Comparison of ENCODE assay signal across 8 mouse cellular contexts in genomic region chr9:22116740-22117426, GRCm38 (mm10). TPM values are rescaled to one million over a fixed set of nuclear protein-coding genes. Genes with fewer than 3 reads are reported as not detected.
A peak's percentile ranks its signal among the peaks of the same experiment; 100 is the strongest.
DNase-seq lines count a peak whose midpoint lies in the region; ATAC-seq and TF ChIP-seq lines count a peak whose summit lies in the region.

TSS of gene Elof1 (minus strand) at chr9:22117172.

- peak within 1 kb of the TSS; percentile 84 for H3K4me2 ChIP-seq in embryonic facial prominence, embryonic 13.5 days
- peak within 1 kb of the TSS; percentile 66 for H3K4me2 ChIP-seq in limb, embryonic 12.5 days
- H3K4me2 ChIP-seq in midbrain, embryonic 15.5 days, result peak within 1 kb of the TSS; percentile 77

- under 1% methylated on average over 52 of the region's 52 CpGs for WGBS in embryonic facial prominence, embryonic 13.5 days
- under 1% methylated on average over 52 of the region's 52 CpGs for WGBS in kidney, adult 2 months
- 1% methylated on average over 52 of the region's 52 CpGs for WGBS in limb, embryonic 12.5 days
- WGBS in midbrain, embryonic 15.5 days, result under 1% methylated on average over 52 of the region's 52 CpGs
- under 1% methylated on average over 52 of the region's 52 CpGs for WGBS in spleen, adult 2 months

- peak within 1 kb of the TSS; percentile 67 for H3K4me3 ChIP-seq in embryonic facial prominence, embryonic 13.5 days
- peak within 1 kb of the TSS; percentile 72 for H3K4me3 ChIP-seq in kidney, adult 2 months (ENCODE audit: insufficient read depth, low read depth, low read length)
- peak within 1 kb of the TSS; percentile 85 for H3K4me3 ChIP-seq in limb, embryonic 12.5 days (replicated peaks)
- peak within 1 kb of the TSS; percentile 67 for H3K4me3 ChIP-seq in midbrain, embryonic 15.5 days
- H3K4me3 ChIP-seq in spleen, adult 2 months (ENCODE audit: extremely low read depth, insufficient read depth, insufficient read length), result peak within 1 kb of the TSS; percentile 77

- peak; percentile 84 for DNase-seq in 3134 (ENCODE audit: extremely low read depth, insufficient read length, low spot score)
- peak; percentile 94 for DNase-seq in adrenal gland, postnatal 36 days
- DNase-seq in heart, adult 18-20 months, result peak; percentile 95 to 96
- DNase-seq in kidney, adult 2 months, result peak; percentile 98
- peak; percentile 93 for DNase-seq in spleen, adult 2 months (ENCODE audit: low read depth in 1 of 2, low spot score in 2 of 2)

- peaks cover 20% of the 10 kb centered on the region for H3K36me3 ChIP-seq in embryonic facial prominence, embryonic 13.5 days
- H3K36me3 ChIP-seq in kidney, adult 2 months (ENCODE audit: control insufficient read depth, insufficient read depth, low read length), result no peaks in the 10 kb centered on the region
- H3K36me3 ChIP-seq in limb, embryonic 12.5 days, result peaks cover 21% of the 10 kb centered on the region
- H3K36me3 ChIP-seq in midbrain, embryonic 15.5 days (replicated peaks), result peaks cover 7% of the 10 kb centered on the region; the same call in 1 of the 2 replicates
- peaks cover 14% of the 10 kb centered on the region for H3K36me3 ChIP-seq in spleen, adult 2 months (ENCODE audit: control insufficient read depth, insufficient read depth, low read length)

- TF ChIP-seq POLR2A in kidney, adult 2 months (IDR thresholded peaks at IDR 0.05; ENCODE audit: low read depth, low read length), result peak; percentile 42
- TF ChIP-seq POLR2A in spleen, adult 2 months (IDR thresholded peaks at IDR 0.05; ENCODE audit: low read depth, low read length), result peak; percentile 35; the same call in 1 of the 2 replicates

- no peaks in the 10 kb centered on the region for H3K9me3 ChIP-seq in embryonic facial prominence, embryonic 13.5 days
- 0 out of 2 replicates have a peak, but pooled peaks cover 4% of the 10 kb centered on the region for H3K9me3 ChIP-seq in limb, embryonic 12.5 days
- no peaks in the 10 kb centered on the region for H3K9me3 ChIP-seq in midbrain, embryonic 15.5 days

- no peak for TF ChIP-seq CTCF in kidney, adult 2 months (conservative IDR thresholded peaks at IDR 0.05; ENCODE audit: insufficient read depth, insufficient read length, low read depth, low read length)
- no peak for TF ChIP-seq CTCF in spleen, adult 2 months (IDR thresholded peaks at IDR 0.05; ENCODE audit: extremely low read depth, insufficient read depth, insufficient read length, insufficient replicate concordance)

- peaks cover 4% of the 10 kb centered on the region; the same call in 1 of the 2 replicates for H3K27me3 ChIP-seq in embryonic facial prominence, embryonic 13.5 days
- no peaks in the 10 kb centered on the region for H3K27me3 ChIP-seq in kidney, adult 2 months (replicated peaks; ENCODE audit: control insufficient read depth, insufficient read depth, low read length)
- H3K27me3 ChIP-seq in limb, embryonic 12.5 days, result peaks cover 8% of the 10 kb centered on the region; the same call in 1 of the 2 replicates
- H3K27me3 ChIP-seq in midbrain, embryonic 15.5 days (replicated peaks), result no peaks in the 10 kb centered on the region
- H3K27me3 ChIP-seq in spleen, adult 2 months (ENCODE audit: control insufficient read depth, insufficient read depth, low read length), result no peaks in the 10 kb centered on the region

- peak within 1 kb of the TSS; percentile 90 for H3K9ac ChIP-seq in embryonic facial prominence, embryonic 13.5 days
- H3K9ac ChIP-seq in limb, embryonic 12.5 days (replicated peaks), result peak within 1 kb of the TSS; percentile 87
- H3K9ac ChIP-seq in midbrain, embryonic 15.5 days, result peak within 1 kb of the TSS; percentile 80

- peak within 1 kb of the TSS; percentile 85 for H3K27ac ChIP-seq in embryonic facial prominence, embryonic 13.5 days
- H3K27ac ChIP-seq in kidney, adult 2 months (ENCODE audit: insufficient read depth, low read depth, low read length), result no peak within 1 kb of the TSS
- H3K27ac ChIP-seq in limb, embryonic 12.5 days, result peak within 1 kb of the TSS; percentile 75
- peak within 1 kb of the TSS; percentile 72 for H3K27ac ChIP-seq in midbrain, embryonic 15.5 days
- H3K27ac ChIP-seq in spleen, adult 2 months (ENCODE audit: insufficient read depth, low read length), result peak within 1 kb of the TSS; percentile 31

- peaks cover 14% of the 10 kb centered on the region for H3K4me1 ChIP-seq in embryonic facial prominence, embryonic 13.5 days
- H3K4me1 ChIP-seq in kidney, adult 2 months (ENCODE audit: control insufficient read depth, insufficient read depth, low read length), result no peaks in the 10 kb centered on the region
- peaks cover 14% of the 10 kb centered on the region for H3K4me1 ChIP-seq in limb, embryonic 12.5 days (replicated peaks)
- H3K4me1 ChIP-seq in midbrain, embryonic 15.5 days, result peaks cover 20% of the 10 kb centered on the region
- peaks cover 28% of the 10 kb centered on the region; the same call in 1 of the 2 replicates for H3K4me1 ChIP-seq in spleen, adult 2 months (ENCODE audit: control insufficient read depth, insufficient read depth, insufficient read length)

- ATAC-seq in embryonic facial prominence, embryonic 13.5 days (ENCODE audit: insufficient number of reproducible peaks, insufficient read depth, low FRiP score, low TSS enrichment, low read depth), result peak; percentile 92
- ATAC-seq in limb, embryonic 12.5 days (ENCODE audit: insufficient number of reproducible peaks, insufficient read depth, low FRiP score, low TSS enrichment, low read depth), result peak; percentile 92
- peak; percentile 98 for ATAC-seq in midbrain, embryonic 15.5 days (replicated peaks)

RNA-seq across cellular contexts. Expression of gene Elof1, which starts in this region (rescaled TPM):
- 10 to 100 TPM; 73.7 to 78.1 TPM for total RNA-seq in adrenal gland, postnatal 36 days (2021)
- polyA plus RNA-seq in embryonic facial prominence, embryonic 13.5 days (2015; fragmentation: Nextera tagmentation; extraction: Ambion mirVana), result 175 and 194 TPM in 2 replicates
- total RNA-seq in heart, adult 18-20 months (2021), result 10 to 100 TPM; 35.2 to 36.2 TPM
- polyA plus RNA-seq in kidney, adult 2 months (2012; rRNA removed), result 163 and 174 TPM in 2 replicates
- 192 and 199 TPM in 2 replicates for polyA plus RNA-seq in limb, embryonic 12.5 days (2016; fragmentation: Nextera tagmentation; extraction: Ambion mirVana)
- 181 and 198 TPM in 2 replicates for polyA plus RNA-seq in midbrain, embryonic 15.5 days (2015; fragmentation: Nextera tagmentation; extraction: Ambion mirVana)
- polyA plus RNA-seq in spleen, adult 2 months (2012; rRNA removed), result 70.2 and 89.3 TPM in 2 replicates
